Mouse (Mus musculus): ENCODE measurements around the gene Rufy2. TPM values are rescaled to one million over a fixed set of nuclear protein-coding genes. Genes with fewer than 3 reads are reported as not detected.

Gene Rufy2
- polyA plus RNA-seq, 1 experiment from 2014 or later, result 68.0 TPM

DNA sequence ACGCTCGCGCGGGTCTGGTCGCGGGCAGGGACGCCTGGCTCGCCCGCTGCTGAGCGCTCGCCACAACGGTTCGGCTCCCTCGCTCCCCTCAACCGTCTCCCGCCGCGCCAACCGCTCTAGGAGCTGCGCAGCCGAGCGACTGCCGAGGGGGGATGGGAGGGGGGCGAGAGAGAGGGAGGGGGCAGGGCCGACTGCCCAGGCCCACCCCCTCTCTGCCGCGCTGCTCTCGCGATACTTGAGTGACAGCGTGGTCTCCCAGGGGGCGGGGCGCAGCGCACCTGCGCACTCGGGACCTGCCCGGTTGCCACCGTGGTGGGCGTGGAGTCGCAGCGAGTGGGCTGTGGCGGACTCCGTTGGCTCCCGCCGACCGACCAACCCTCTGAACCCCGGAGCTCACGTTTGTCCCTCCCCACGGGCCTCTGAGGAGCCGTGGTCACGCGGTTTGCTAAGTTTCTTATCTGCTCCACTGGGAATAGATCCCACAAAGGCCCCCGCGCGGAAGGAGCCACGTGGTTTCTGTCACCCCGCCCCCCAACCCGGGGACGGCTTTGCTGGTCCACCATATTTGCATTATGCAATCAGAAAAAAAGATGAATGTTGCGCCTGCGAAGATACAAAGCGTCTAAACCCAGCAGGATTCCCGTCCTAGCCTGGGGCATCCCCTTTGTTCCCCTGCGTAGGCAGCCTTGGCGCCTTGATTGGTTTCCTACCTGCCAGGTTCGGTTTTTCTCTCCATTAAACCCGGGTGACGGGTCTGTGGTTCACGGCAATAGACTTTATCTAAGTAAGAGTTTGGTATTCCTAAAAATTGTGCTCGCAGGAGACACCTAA is 43.9 kb downstream of the Rufy2 start, which contains the start of the genes Hnrnph3 and Pbld2:
Hnrnph3 (minus strand) TSS at position 469 of the 831 bp plus-strand sequence.
Pbld2 (plus strand) TSS at position 567 of the 831 bp plus-strand sequence.
- H3K9ac ChIP-seq (ENCODE audit: low read depth, low read length), result peak within 1 kb of the TSS; percentile 99
- peak within 1 kb of the TSS; percentile 79 for H3K4me3 ChIP-seq (ENCODE audit: low read length)
- peaks cover 37% of the 10 kb centered on the region for H3K4me1 ChIP-seq (ENCODE audit: control insufficient read depth, insufficient read depth, low read depth, low read length)
- 0% methylated on average over 50 of the region's 69 CpGs for WGBS
- H3K27me3 ChIP-seq (replicated peaks; ENCODE audit: control insufficient read depth, insufficient read depth, low read length), result no peaks in the 10 kb centered on the region
- no peaks in the 10 kb centered on the region for H3K9me3 ChIP-seq (ENCODE audit: control insufficient read depth, low read length)
- no peaks in the 10 kb centered on the region for H3K36me3 ChIP-seq (ENCODE audit: control insufficient read depth, insufficient read depth, low read length)
- peak within 1 kb of the TSS; percentile 76 for H3K4me2 ChIP-seq (ENCODE audit: low read length)
- peak; percentile 96 for ATAC-seq
- peak within 1 kb of the TSS; percentile 100 for H3K27ac ChIP-seq (ENCODE audit: low read depth, low read length)

DNA sequence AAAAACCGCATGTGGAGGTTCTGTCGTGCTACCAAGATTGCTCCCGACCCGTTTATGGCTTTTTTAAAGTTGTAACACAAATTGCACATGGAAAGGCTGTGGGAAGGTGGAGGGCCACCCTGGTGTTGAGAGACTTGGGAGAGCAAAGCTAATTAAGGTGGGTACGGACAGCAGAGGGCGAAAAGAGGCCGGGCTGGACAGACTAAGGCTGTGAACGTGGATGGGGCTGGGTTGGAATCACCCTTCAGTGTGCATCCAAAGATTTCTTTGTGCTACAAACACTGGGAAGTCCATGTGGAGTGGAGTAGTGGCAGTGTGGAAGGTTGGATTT is 44.5 kb downstream of the Rufy2 start:
- Histone ChIP-seq H3K4me1 (ENCODE audit: control insufficient read depth, insufficient read depth, low read depth, low read length) (peaks cover 34% of the 10 kb centered on the region), H3K9ac (ENCODE audit: low read depth, low read length) (peak overlapping the region; percentile 80), H3K4me2 (ENCODE audit: low read length) (peak overlapping the region; percentile 67), H3K27ac (ENCODE audit: low read depth, low read length) (peak overlapping the region; percentile 100), H3K4me3 (ENCODE audit: low read length) (peak overlapping the region; percentile 79), H3K27me3 (replicated peaks; ENCODE audit: control insufficient read depth, insufficient read depth, low read length) (no peaks in the 10 kb centered on the region), H3K9me3 (ENCODE audit: control insufficient read depth, low read length) (no peaks in the 10 kb centered on the region), H3K36me3 (ENCODE audit: control insufficient read depth, insufficient read depth, low read length) (no peaks in the 10 kb centered on the region)
- peak; percentile 22; the same call in 1 of the 2 replicates for ATAC-seq
- WGBS, result 0% methylated on average over 8 of the region's 8 CpGs

DNA sequence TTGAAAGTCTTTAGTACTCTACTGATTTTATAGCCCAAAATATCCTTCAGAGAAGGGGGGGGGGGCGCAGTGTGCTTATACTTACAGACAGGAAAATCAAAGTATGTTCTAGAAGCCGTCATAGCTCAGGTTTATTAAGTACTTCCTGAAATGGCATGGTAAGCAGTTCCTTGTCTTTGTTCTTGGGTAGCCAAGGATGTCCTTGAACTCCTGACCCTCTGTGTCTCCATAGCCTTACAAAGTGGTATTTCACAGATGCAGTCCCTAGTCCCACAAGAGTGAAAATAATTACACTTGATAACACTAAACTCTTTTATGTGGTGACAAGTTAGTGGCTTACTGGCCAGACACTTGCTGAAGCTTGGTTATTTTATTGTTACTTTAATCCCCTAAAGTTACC is 45.0 kb downstream of the Rufy2 start:
- Histone ChIP-seq H3K27ac (ENCODE audit: low read depth, low read length) (peak overlapping the region; percentile 100), H3K27me3 (replicated peaks; ENCODE audit: control insufficient read depth, insufficient read depth, low read length) (no peaks in the 10 kb centered on the region), H3K36me3 (ENCODE audit: control insufficient read depth, insufficient read depth, low read length) (no peaks in the 10 kb centered on the region), H3K9me3 (ENCODE audit: control insufficient read depth, low read length) (no peaks in the 10 kb centered on the region), H3K9ac (ENCODE audit: low read depth, low read length) (peak overlapping the region; percentile 80), H3K4me1 (ENCODE audit: control insufficient read depth, insufficient read depth, low read depth, low read length) (peaks cover 33% of the 10 kb centered on the region), H3K4me2 (ENCODE audit: low read length) (peak overlapping the region; percentile 67), H3K4me3 (ENCODE audit: low read length) (peak overlapping the region; percentile 79)
- ATAC-seq, result no peak
- WGBS, result 29% methylated on average over 2 of the region's 2 CpGs

DNA sequence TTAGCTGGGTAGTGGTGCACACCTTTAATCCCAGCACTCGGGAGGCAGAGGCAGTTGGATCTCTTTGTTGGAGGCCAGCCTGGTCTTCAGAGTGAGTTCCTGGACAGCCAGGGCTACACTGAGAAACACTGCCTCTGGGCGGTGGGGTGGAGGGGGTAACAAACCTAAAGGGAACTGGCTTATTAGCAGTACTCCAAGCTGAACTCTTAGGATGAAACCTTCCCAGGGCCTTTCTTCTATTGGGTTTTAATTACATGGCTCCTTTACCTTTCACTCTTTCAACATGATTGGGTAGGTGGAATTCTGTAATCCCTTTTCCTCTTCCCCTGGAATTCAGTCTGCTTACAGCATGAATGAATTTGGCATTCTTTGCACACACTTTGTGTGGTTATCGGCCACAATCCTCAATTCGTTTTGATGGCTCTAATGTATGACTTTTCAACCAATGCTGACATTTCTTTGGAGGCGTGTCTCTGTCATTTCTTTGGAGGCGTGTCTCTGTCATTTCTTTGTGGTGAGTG is 45.5 kb downstream of the Rufy2 start:
- H3K4me2 ChIP-seq (ENCODE audit: low read length), result peak overlapping the region; percentile 67
- peaks cover 28% of the 10 kb centered on the region for H3K4me1 ChIP-seq (ENCODE audit: control insufficient read depth, insufficient read depth, low read depth, low read length)
- peak overlapping the region; percentile 100 for H3K27ac ChIP-seq (ENCODE audit: low read depth, low read length)
- 17% methylated on average over 6 of the region's 6 CpGs for WGBS
- H3K36me3 ChIP-seq (ENCODE audit: control insufficient read depth, insufficient read depth, low read length), result no peaks in the 10 kb centered on the region
- no peaks in the 10 kb centered on the region for H3K9me3 ChIP-seq (ENCODE audit: control insufficient read depth, low read length)
- H3K4me3 ChIP-seq (ENCODE audit: low read length), result no peak overlapping the region
- ATAC-seq, result no peak
- H3K9ac ChIP-seq (ENCODE audit: low read depth, low read length), result no peak overlapping the region
- no peaks in the 10 kb centered on the region for H3K27me3 ChIP-seq (replicated peaks; ENCODE audit: control insufficient read depth, insufficient read depth, low read length)

DNA sequence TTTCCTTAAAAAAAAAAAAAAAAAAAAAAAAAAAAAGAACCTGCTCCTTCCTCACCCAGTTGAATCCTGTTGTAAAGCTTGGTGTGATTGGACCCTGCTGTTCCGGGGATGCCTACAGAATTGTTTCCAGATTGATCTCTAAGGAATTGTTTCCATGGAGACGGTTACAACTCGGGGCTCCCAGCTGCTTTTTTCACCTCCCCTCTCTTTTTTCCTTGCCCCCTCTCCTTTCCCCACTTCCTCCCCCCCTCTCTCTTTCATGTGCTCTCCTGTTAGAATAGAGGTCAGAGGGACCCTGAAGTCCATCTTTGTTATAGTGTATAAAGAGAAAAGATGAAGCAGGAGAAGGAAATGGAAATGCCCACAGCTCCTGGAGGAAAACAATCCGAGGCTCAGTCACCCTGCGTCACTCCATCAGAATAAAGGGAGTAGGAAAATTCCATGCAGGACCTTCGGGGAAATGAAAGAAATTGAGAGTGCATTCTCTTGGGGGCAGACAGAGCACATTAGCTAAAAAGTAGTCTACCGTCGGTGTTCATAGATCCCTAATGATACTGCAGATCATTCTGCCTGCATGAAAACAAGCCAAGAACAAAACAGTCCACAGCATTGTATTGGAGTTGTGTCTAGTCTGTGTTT is 46.3 kb downstream of the Rufy2 start:
- H3K4me1 ChIP-seq (ENCODE audit: control insufficient read depth, insufficient read depth, low read depth, low read length), result peaks cover 21% of the 10 kb centered on the region
- H3K9ac ChIP-seq (ENCODE audit: low read depth, low read length), result peak overlapping the region; percentile 42; the same call in 1 of the 2 replicates
- 6% methylated on average over 8 of the region's 8 CpGs for WGBS
- H3K4me3 ChIP-seq (ENCODE audit: low read length), result 0 out of 2 replicates have a peak overlapping the region, but pooled peaks have one; percentile 4
- H3K27me3 ChIP-seq (replicated peaks; ENCODE audit: control insufficient read depth, insufficient read depth, low read length), result no peaks in the 10 kb centered on the region
- H3K4me2 ChIP-seq (ENCODE audit: low read length), result peak overlapping the region; percentile 48
- no peak for ATAC-seq
- peak overlapping the region; percentile 100 for H3K27ac ChIP-seq (ENCODE audit: low read depth, low read length)
- H3K36me3 ChIP-seq (ENCODE audit: control insufficient read depth, insufficient read depth, low read length), result no peaks in the 10 kb centered on the region
- no peaks in the 10 kb centered on the region for H3K9me3 ChIP-seq (ENCODE audit: control insufficient read depth, low read length)

DNA sequence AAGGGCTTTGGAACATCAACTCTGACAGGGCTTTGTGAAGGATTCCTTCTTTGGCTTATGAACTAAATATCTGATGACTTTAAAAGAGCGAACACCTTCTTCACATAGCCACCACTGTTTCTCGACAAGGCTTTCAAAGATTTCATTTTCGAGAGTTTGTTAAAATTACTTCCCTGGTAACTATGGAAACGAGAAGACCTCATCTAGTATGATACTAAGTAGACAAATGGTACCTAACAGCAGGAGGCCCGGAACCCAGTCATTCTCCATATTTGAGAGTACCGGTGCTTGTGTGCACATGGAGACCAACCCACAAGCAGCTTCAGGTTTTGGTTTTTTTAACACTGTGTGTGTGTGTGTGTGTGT is 46.8 kb downstream of the Rufy2 start:
- no peaks in the 10 kb centered on the region for H3K36me3 ChIP-seq (ENCODE audit: control insufficient read depth, insufficient read depth, low read length)
- no peaks in the 10 kb centered on the region for H3K27me3 ChIP-seq (replicated peaks; ENCODE audit: control insufficient read depth, insufficient read depth, low read length)
- no peak overlapping the region for H3K4me3 ChIP-seq (ENCODE audit: low read length)
- H3K9me3 ChIP-seq (ENCODE audit: control insufficient read depth, low read length), result no peaks in the 10 kb centered on the region
- peak overlapping the region; percentile 48 for H3K4me2 ChIP-seq (ENCODE audit: low read length)
- peak overlapping the region; percentile 100 for H3K27ac ChIP-seq (ENCODE audit: low read depth, low read length)
- peaks cover 16% of the 10 kb centered on the region for H3K4me1 ChIP-seq (ENCODE audit: control insufficient read depth, insufficient read depth, low read depth, low read length)
- 25% methylated on average over 6 of the region's 6 CpGs for WGBS
- ATAC-seq, result no peak
- peak overlapping the region; percentile 15; the same call in 1 of the 2 replicates for H3K9ac ChIP-seq (ENCODE audit: low read depth, low read length)

DNA sequence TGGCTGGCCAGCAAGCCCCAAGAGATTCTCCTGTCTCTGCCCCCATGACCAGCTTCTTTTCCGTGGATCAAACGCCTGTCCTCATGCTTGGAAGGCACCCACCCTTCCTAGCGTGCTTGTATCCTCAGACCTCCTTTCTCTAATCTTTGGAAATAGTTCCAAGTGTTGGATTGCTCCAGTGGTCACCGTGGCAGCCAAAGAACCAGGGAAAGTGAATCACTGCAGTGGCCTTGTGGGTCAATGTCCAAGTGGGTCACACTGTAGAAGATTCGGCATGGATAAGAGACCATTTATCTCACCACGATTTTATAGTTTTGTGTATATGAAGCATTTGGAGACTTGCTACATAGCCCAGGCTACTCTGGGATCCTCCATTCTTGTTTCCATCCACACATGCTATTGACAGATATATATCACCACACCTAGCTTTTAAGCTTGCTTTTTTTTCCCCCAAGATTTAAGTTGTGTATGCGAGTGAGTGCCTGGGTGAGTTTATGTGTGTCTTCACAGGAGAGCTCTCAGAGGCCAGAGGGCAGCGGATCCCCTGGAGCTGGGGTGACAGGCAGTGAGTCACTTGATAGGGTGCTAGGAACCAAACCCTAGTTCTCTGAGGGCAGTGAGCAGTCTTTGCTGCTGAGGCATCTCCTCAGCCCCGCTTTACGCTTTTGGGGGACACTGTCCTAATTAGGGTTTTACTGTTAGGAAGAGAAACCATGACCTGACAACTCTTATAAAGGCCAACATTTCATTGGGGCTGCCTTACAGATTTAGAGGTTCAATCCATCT is 47.5 kb downstream of the Rufy2 start:
- WGBS, result 86% methylated on average over 10 of the region's 10 CpGs
- Histone ChIP-seq H3K9me3 (ENCODE audit: control insufficient read depth, low read length) (no peaks in the 10 kb centered on the region), H3K4me2 (ENCODE audit: low read length) (no peak overlapping the region), H3K27me3 (replicated peaks; ENCODE audit: control insufficient read depth, insufficient read depth, low read length) (no peaks in the 10 kb centered on the region), H3K9ac (ENCODE audit: low read depth, low read length) (no peak overlapping the region), H3K36me3 (ENCODE audit: control insufficient read depth, insufficient read depth, low read length) (no peaks in the 10 kb centered on the region), H3K4me3 (ENCODE audit: low read length) (no peak overlapping the region), H3K4me1 (ENCODE audit: control insufficient read depth, insufficient read depth, low read depth, low read length) (peaks cover 12% of the 10 kb centered on the region), H3K27ac (ENCODE audit: low read depth, low read length) (peak overlapping the region; percentile 100)
- ATAC-seq, result no peak

DNA sequence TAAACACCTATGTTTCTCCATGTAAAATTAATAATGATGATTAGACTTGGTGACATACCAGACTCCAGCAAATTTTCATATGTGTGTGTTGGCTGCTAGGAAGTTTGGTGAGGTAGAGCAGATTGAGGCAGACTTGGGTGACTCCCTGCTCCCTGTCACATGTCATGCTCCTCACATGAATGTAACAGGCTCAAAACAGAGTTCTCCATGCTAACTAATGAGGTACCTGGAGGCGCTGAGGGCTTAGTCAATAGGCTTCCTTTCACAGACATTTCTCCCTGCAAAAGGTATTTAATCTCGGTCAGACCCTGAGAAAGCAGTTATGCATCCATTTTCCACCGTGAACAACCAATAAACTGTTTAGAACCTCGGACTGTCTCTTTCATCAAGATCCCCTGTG is 48.4 kb downstream of the Rufy2 start:
- Histone ChIP-seq H3K36me3 (ENCODE audit: control insufficient read depth, insufficient read depth, low read length) (no peaks in the 10 kb centered on the region), H3K4me1 (ENCODE audit: control insufficient read depth, insufficient read depth, low read depth, low read length) (peaks cover 12% of the 10 kb centered on the region), H3K9ac (ENCODE audit: low read depth, low read length) (no peak overlapping the region), H3K4me2 (ENCODE audit: low read length) (no peak overlapping the region), H3K4me3 (ENCODE audit: low read length) (no peak overlapping the region), H3K9me3 (ENCODE audit: control insufficient read depth, low read length) (no peaks in the 10 kb centered on the region), H3K27me3 (replicated peaks; ENCODE audit: control insufficient read depth, insufficient read depth, low read length) (no peaks in the 10 kb centered on the region), H3K27ac (ENCODE audit: low read depth, low read length) (no peak overlapping the region)
- no peak for ATAC-seq
- WGBS, result 45% methylated on average over 4 of the region's 4 CpGs
